Mouse (Mus musculus) gastrocnemius, adult 8-10 months (tissue): ENCODE data around the gene Olfr1275. TPM values are rescaled to one million over a fixed set of nuclear protein-coding genes. Genes with fewer than 3 reads are reported as not detected.

Source experiments
- DNase-seq, 2 experiments: peaks; one replicate each; pipeline ENCODE4 v3.0.0; 2022; ENCODE audit warnings: low spot score in 2 of 2
- total RNA-seq, 4 experiments: library from RNA; stranded (reverse); gene quantifications; 2 replicates each; pipeline ENCODE4 v1.2.4; 2022

Olfr1275 gene
- not detected for total RNA-seq

- no peak for DNase-seq
These were observed at the start of gene Olfr1275 for GRCm38 (mm10) chr2:111235186-111235585. Gene Olfr1275 (minus strand): TSS chr2:111235286.

DNA sequence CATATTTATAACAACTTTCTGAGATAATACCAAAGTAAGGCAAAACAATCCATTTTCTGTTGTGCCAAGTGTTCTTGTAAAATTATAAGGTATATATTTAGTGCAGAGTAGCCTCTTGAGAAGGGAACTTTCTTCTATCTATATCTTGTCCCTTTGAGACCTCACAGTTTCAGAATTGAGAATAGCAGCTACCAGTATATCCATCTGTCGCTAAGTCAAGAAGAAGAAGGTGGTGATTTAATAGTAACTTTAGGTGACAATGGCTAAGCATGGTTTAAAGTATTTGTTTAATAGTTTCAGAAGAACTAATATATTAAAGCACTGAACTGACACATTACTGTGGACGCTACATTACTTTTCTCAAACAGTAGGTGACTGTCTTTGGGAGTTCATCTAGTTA is 38.9 kb upstream of the Olfr1275 start, which contains the start of gene Olfr1277:
Gene Olfr1277 (minus strand): TSS at position 101 of the 400 bp plus-strand sequence.
- DNase-seq: no peak

- DNase-seq: no peak
These were observed 19.1 kb upstream of the Olfr1275 start, which contains the start of gene Olfr1276 for GRCm38 (mm10) chr2:111254216-111254615. Gene Olfr1276 (plus strand): TSS chr2:111254516.

DNA sequence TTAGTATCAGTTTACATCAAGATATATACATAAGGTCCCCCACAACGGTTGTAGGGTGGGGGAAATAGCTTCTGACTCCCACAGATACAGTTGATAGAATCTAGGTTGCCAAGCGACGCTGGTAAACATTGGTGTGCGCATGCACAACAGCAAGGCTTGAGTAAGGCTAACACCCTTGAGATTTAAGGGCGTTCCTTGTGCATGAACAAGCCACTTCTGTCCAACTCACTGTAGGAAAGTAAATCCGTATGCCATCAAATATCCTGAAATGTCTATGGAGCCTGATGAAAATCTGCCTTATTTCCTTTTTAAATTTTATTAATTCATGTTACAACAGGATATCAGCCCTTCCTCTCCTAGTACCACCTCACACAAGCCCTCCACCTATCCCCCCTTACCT is 5.6 kb downstream of the Olfr1275 start, which contains the start of gene 4930430A15Rik:
Gene 4930430A15Rik (minus strand): TSS at position 101 of the 400 bp plus-strand sequence.
- no peak for DNase-seq

DNA sequence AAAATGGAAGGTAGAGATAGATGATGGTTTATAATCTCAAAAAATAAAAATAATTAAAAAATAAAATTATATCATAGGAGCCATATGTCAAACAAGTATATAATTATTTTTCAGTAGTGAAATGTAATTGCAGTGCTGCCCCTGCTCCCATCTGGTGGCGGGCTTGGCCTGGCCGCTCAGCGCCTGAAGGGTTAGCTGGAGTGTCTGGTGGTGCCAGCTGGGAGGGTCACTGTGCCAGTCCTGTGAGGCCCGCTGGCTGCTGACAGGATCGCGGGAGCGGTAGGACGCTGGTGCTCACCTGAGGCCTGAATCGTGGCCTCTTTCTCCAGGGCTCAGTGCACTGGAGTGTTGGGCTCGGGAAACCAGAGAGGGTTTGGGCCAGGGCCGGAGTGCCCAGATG is 53.0 kb downstream of the Olfr1275 start:
- DNase-seq: no peak

Other genes starting within 250 kb of the Olfr1275 start
- gene Gm13941, start 129.3 kb downstream of the Olfr1275 start, total RNA-seq: not detected
- not detected for gene Gm15130, start 82.3 kb downstream of the Olfr1275 start, total RNA-seq
- not detected for gene 4930430A15Rik, start 5.7 kb downstream of the Olfr1275 start, total RNA-seq
- not detected for gene Olfr1276, start 19.2 kb upstream of the Olfr1275 start, total RNA-seq
- gene Olfr1277, start 38.8 kb upstream of the Olfr1275 start, total RNA-seq: not detected
- not detected for gene Olfr1278, start 54.9 kb upstream of the Olfr1275 start, total RNA-seq
- gene Olfr1279, start 65.3 kb upstream of the Olfr1275 start, total RNA-seq: not detected
- not detected for gene Olfr1280, start 78.7 kb upstream of the Olfr1275 start, total RNA-seq
- gene Olfr1281, start 91.2 kb upstream of the Olfr1275 start, total RNA-seq: not detected
- not detected for gene Olfr1282, start 100.8 kb upstream of the Olfr1275 start, total RNA-seq
- gene Olfr1283, start 131.5 kb upstream of the Olfr1275 start, total RNA-seq: not detected
- gene Olfr1284, start 140.2 kb upstream of the Olfr1275 start, total RNA-seq: not detected
- not detected for gene Olfr1286, start 187.8 kb upstream of the Olfr1275 start, total RNA-seq
- not detected for gene Olfr1287, start 213.9 kb upstream of the Olfr1275 start, total RNA-seq
- not detected for gene Olfr1288, start 238.8 kb upstream of the Olfr1275 start, total RNA-seq
- gene Olfr1289, start 245.5 kb upstream of the Olfr1275 start, total RNA-seq: not detected